Mouse (Mus musculus): ENCODE data around the gene Grpel1.
A peak's percentile ranks its signal among the peaks of the same experiment; 100 is the strongest.

The Grpel1 gene

GRCm38 (mm10) chr5:36464709-36465661 lies at the start of gene Grpel1:
TSS of gene Grpel1 (plus strand) at chr5:36464998.
- DNase-seq (ENCODE audit: low read depth, low spot score): peak; percentile 100

- no peak for DNase-seq (ENCODE audit: low read depth, low spot score)
Observed at GRCm38 (mm10) chr5:36419861-36420260, 44.9 kb upstream of the Grpel1 start.

DNA sequence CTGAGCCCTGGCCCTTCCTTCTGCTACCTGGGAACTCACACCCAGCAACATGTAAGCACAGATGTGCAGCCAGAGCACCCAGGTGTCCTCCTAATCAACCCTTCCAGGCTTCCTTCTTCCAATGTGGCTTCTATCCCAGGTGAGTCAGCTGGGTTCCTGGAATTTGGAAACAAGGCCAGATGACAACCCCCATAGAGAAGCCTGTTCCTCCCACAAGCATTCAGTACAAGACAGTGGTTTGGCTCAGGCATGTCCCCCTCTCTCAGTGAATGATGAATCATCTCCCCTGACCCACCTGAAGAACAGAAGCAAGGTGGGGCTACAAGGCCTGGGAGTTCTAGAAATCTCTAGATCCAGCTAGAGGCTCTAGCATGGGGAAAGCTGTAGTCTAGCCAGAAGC lies 42.1 kb upstream of the Grpel1 start:
- DNase-seq (ENCODE audit: low read depth, low spot score): no peak

- DNase-seq (ENCODE audit: low read depth, low spot score): no peak
Observed at GRCm38 (mm10) chr5:36424676-36425075, 40.1 kb upstream of the Grpel1 start.

DNA sequence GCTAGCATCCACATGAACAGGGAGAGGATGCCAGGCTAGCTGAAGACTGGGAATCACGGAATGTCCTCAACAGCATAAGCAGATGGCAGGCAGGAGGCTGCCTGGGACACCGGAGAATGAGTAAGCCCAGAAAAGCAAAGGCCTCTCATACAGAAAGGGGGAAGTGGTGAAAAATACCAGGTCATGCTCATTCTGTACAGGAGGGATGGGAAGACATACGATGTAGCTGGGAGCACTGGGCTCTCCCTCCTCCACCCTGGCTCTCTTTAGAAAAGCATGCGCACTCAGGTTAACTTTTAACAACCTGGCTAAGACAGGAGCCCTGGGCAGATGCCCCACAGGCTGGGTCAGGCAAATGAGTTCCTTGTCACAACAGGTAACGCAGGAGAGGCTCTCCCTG lies 38.4 kb upstream of the Grpel1 start:
- no peak for DNase-seq (ENCODE audit: low read depth, low spot score)

GRCm38 (mm10) chr5:36427831-36428230 lies 37.0 kb upstream of the Grpel1 start:
- peak; percentile 60 for DNase-seq (ENCODE audit: low read depth, low spot score)

- DNase-seq (ENCODE audit: low read depth, low spot score): no peak
Observed at GRCm38 (mm10) chr5:36429551-36429950, 35.2 kb upstream of the Grpel1 start.

- DNase-seq (ENCODE audit: low read depth, low spot score): no peak
Observed at GRCm38 (mm10) chr5:36431711-36432110, 33.1 kb upstream of the Grpel1 start.

DNA sequence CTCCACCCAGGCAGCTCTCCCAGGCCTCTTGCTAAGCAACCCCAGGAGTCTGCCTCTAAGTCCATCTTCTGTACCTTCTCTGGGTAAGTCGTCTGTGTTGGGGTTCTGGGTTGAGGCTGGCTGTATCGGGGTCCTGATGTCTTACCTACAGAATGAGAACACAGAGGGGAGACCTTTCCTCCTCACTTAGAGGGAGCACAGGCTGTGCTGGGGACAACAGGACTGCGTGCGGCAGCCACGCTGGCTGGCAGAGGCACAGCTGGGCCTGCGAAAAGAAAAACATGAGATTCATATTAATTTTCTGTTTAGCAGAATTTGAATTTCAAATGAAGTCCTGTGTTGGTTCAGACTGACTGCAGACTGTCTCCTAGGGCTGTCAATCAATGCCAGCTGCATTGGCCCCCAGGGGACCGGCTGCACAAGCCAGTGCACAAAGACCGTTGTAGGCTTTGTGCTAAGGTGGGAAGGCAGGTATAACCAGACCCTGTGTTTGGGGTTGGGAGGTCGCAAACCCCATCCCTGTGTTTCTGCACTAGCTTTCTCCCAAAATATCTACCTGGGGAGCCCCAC lies 30.3 kb upstream of the Grpel1 start:
- no peak for DNase-seq (ENCODE audit: low read depth, low spot score)

DNA sequence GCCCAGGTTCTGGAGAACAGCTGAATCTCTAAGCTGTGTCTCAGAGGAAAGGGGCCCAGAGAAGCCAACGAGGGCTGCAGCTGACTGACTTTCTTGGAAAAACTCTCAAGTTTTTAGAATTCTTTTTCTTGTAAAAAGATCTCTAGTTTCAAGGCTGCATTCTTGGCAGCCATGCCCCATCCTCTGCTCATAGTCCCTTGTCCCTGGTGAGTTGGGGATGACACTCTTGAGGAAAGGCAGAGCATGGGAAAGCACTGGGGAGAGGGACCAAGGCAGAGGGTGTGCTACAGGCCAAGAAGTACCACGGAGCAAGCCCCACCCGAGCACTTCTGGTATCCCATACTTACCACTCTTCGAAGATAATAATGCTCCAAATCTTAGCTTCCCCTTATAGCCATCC lies 27.9 kb upstream of the Grpel1 start:
- no peak for DNase-seq (ENCODE audit: low read depth, low spot score)

DNA sequence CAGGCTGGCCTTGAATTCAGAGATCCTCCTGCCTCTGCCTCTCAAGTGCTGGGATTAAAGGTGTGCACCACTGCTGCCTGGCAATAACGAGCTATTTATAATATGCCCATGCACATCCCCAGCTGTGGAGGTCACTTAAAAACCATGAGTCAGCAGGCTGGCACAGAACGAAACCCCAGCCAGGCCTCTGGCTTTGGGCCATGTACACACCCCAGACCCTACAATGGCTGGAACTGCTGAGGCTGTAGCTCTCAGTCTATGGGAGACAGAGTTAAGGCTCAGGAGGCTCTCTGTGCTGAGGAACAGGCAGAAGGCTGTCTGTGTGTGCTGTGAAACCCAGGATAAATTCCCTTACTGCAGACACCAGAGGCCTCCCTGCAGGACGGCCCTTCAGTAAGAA lies 24.1 kb upstream of the Grpel1 start:
- no peak for DNase-seq (ENCODE audit: low read depth, low spot score)

- DNase-seq (ENCODE audit: low read depth, low spot score): no peak
Observed at GRCm38 (mm10) chr5:36444611-36445010, 20.2 kb upstream of the Grpel1 start.

- DNase-seq (ENCODE audit: low read depth, low spot score): no peak
Observed at GRCm38 (mm10) chr5:36445028-36445427, 19.8 kb upstream of the Grpel1 start.

DNA sequence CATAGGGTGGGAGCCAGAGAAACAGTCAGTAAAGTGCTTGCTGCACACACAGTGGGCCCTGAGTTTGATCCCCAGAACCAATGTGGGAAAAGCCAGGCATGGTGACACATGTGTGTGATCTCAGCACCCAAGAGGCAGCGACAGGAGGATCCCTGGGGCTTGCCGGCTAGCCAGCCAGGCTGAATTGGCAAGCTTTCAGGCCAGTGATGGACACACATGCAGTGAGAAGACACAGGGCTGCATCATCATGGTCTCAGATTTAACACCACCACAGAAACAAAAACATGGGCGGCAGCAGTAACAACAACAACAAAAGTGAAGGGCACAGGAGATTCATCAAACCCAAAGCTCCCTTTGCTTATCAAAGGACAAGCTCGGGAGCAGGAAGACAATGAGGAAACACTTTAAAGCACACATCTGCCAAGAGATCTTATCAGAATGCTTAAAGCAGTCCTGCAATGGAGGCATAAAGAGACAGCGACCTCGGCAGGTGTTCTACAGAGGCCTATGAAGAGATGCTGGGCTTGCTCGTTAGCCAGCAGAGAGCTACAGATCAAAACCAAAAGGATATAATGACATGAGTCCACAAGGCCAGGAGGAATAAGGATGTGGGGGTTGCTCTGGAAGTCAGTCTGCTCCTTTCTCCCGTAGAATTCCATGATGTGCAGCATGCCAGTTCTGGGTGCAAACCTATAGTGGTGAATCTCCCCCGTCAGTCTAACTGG lies 18.5 kb upstream of the Grpel1 start:
- DNase-seq (ENCODE audit: low read depth, low spot score): no peak

DNA sequence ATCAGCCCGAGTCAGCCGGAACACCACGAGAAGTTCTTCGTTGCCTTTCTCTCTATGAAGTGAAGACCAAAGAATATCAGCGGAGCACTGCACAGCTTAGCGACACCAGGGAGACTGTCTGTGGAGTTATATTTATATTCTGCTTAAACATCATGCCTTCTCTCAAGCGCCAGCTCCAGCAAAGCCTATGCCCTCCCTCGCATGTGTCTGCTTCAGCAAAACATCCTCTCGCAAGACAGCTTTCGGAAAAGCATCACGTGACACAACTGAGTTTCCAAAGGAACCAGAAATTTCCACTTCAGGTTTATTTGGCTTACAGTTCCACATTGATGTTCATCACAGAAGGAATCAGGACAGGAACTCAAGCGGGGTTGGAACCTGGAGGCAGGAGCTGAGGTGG lies 16.9 kb upstream of the Grpel1 start:
- DNase-seq (ENCODE audit: low read depth, low spot score): no peak

GRCm38 (mm10) chr5:36449710-36450358 lies 15.0 kb upstream of the Grpel1 start:
- no peak for DNase-seq (ENCODE audit: low read depth, low spot score)

DNA sequence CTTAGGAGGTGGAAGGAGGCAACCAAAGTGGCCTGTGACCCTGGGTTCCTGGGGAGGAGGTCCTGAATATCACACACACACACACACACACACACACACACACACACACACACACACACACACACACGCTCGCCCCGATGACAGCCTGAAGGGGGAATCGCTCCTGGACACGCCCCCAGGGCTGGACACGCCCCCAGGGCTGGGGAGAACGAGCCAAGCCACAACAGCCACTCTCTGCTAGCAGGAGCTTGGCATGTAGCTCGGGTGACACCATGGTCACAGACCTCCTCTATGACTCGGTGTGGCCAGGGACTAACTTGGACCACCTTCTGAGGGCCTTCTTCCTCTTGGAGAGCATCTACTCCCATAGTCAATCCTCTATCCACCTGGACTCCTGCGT lies 13.7 kb upstream of the Grpel1 start:
- no peak for DNase-seq (ENCODE audit: low read depth, low spot score)

DNA sequence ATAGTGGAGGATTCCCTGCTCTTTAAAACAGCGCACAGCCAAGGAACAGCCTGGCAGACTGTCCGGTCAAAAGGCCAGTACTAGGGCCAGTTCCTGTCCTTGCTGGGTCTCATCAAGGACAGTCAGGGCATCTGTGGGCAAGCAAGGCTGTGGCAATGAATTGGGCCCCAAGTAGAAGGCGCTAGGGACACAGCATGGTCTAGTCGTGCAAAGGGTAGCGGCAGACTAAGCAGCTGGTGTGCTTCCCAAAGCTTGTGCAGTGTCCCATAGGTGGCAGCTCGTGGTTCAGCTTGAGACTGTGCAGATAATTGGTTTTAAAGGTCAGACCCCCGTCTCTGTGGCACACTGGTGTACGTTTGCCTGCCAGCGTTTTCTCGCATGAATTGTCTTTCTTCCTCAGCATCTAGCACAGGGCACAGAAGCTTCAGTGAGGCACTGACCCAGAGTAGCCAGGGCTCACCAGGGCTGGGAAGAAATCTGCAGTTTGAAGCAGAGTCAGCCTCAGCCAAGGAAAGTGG lies 12.9 kb upstream of the Grpel1 start:
- DNase-seq (ENCODE audit: low read depth, low spot score): no peak

GRCm38 (mm10) chr5:36452821-36453220 lies 12.0 kb upstream of the Grpel1 start:
- DNase-seq (ENCODE audit: low read depth, low spot score): no peak

DNA sequence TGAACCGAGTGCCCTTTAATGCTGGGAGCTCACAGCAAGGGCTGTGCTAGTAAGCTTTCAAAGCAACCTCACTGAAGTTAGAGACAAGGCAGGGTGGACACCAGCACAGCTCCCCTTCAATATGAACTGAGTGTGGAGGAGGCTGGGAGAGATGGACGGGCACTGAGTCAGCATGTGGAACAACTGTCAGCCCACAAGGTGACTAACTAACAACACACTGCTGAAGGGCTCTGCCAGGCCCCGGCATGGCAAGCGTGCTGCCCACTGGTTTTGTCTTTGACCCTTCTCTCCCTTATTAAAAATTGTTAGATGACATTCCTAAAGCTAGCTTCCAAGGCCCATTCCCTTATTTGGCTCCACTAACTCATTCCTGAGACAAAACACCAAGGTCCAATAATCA lies 7.1 kb upstream of the Grpel1 start:
- DNase-seq (ENCODE audit: low read depth, low spot score): no peak

GRCm38 (mm10) chr5:36458926-36459325 lies 5.9 kb upstream of the Grpel1 start:
- DNase-seq (ENCODE audit: low read depth, low spot score): peak; percentile 43

- DNase-seq (ENCODE audit: low read depth, low spot score): no peak
Observed at GRCm38 (mm10) chr5:36460712-36461111, 4.1 kb upstream of the Grpel1 start.
